Mouse (Mus musculus): Measurements from ENCODE around the gene Capza2. TPM values are rescaled to one million over a fixed set of nuclear protein-coding genes. Genes with fewer than 3 reads are reported as not detected.
A peak's percentile ranks its signal among the peaks of the same experiment; 100 is the strongest.

Gene Capza2
- polyA plus RNA-seq, 1 experiment: 51.5 TPM

DNA sequence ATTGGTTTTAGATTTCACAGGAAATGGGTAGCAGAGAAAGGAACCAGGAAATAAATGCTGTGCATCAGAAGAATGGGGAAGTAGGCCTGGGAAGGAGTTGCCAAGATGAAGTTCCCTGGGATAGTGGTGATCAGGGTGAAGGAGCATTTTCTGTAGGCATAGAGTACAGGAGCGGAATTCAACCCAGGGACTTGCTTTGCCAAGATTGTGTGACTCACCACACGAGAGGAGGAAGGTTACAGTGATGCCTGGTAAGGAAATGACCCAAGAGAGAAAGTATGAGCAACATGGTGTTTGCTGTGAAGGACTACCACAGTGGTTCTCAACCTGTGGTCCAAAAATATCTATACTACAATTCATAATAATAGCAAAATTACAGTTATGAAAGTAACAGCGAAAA, 31.8 kb downstream of the Capza2 start:
- Histone ChIP-seq H3K36me3 (ENCODE audit: control insufficient read depth, insufficient read depth) (peaks cover 61% of the 10 kb centered on the region), H3K4me3 (ENCODE audit: insufficient read depth, poor library complexity, severe bottlenecking) (no peak overlapping the region), H3K79me3 (ENCODE audit: low read depth) (peaks cover 2% of the 10 kb centered on the region), H3K79me2 (ENCODE audit: control insufficient read depth, insufficient read depth) (peaks cover 6% of the 10 kb centered on the region), H3K27me3 (ENCODE audit: control insufficient read depth, insufficient read depth, insufficient read length) (no peaks in the 10 kb centered on the region), H3ac (ENCODE audit: control insufficient read depth, insufficient read length, low read depth) (no peak overlapping the region)
- TF ChIP-seq MAX (IDR thresholded peaks at IDR 0.05) (no peak), USF1 (IDR thresholded peaks at IDR 0.05; ENCODE audit: low read depth) (no peak), CTCF (IDR thresholded peaks at IDR 0.05; ENCODE audit: control insufficient read depth, insufficient read depth, insufficient read length) (no peak), FOSL1 (IDR thresholded peaks at IDR 0.05; ENCODE audit: insufficient read depth, low read length, poor library complexity, severe bottlenecking) (peak; percentile 31), MYOG (IDR thresholded peaks at IDR 0.05; ENCODE audit: control insufficient read depth, extremely low read depth, insufficient read length) (no peak)

DNA sequence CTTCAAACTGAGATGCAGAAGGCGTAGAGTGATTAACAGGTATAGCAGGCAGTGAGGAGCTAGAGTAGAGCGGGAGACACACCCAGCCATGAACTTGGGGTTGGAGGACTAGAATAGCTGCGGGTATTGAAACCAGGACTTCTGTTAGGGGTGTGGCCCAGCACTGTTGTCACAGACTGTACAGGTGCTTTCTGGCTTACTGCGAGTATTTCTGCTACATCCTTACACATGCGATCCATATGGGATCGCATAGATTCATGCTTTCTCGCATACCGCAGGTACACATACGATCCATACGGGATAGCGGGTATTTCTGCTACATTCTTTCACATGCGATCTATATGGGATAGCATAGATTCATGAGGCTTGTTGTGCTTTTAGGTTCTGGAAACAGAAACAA, 32.3 kb downstream of the Capza2 start:
- Histone ChIP-seq H3K79me2 (ENCODE audit: control insufficient read depth, insufficient read depth) (peaks cover under 1% of the 10 kb centered on the region), H3ac (ENCODE audit: control insufficient read depth, insufficient read length, low read depth) (no peak overlapping the region), H3K36me3 (ENCODE audit: control insufficient read depth, insufficient read depth) (peaks cover 56% of the 10 kb centered on the region), H3K27me3 (ENCODE audit: control insufficient read depth, insufficient read depth, insufficient read length) (no peaks in the 10 kb centered on the region), H3K4me3 (ENCODE audit: insufficient read depth, poor library complexity, severe bottlenecking) (no peak overlapping the region), H3K79me3 (ENCODE audit: low read depth) (peaks cover under 1% of the 10 kb centered on the region)
- no peak for TF ChIP-seq MYOD1 (IDR thresholded peaks at IDR 0.05; ENCODE audit: control insufficient read depth, insufficient read length, low read depth)

DNA sequence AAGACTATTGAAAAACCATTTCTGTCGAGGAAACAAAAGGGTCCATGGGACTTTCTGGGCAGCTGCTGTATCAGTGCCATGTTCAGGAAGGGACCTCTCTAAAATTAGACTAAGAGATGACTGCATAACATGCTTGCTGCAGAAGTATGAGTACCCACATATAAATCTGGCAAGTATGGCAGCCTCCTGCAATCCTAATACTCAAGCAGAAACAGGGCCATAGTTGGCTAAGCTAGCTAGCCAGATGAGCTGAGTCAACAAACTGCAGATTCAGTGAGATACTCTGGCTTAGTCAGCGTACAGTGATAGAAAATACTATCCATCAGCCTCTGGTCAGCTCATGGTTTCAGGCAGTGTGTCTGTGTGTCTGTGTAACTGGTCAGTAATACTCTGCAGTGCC, 33.8 kb downstream of the Capza2 start:
- Histone ChIP-seq H3ac (ENCODE audit: control insufficient read depth, insufficient read length, low read depth) (no peak overlapping the region), H3K79me3 (ENCODE audit: low read depth) (no peaks in the 10 kb centered on the region), H3K4me3 (ENCODE audit: insufficient read depth, poor library complexity, severe bottlenecking) (no peak overlapping the region), H3K79me2 (ENCODE audit: control insufficient read depth, insufficient read depth) (no peaks in the 10 kb centered on the region), H3K27me3 (ENCODE audit: control insufficient read depth, insufficient read depth, insufficient read length) (no peaks in the 10 kb centered on the region), H3K36me3 (ENCODE audit: control insufficient read depth, insufficient read depth) (peaks cover 42% of the 10 kb centered on the region)
- no peak for TF ChIP-seq FOSL1 (IDR thresholded peaks at IDR 0.05; ENCODE audit: insufficient read depth, low read length, poor library complexity, severe bottlenecking)
- no peak for TF ChIP-seq MAX (IDR thresholded peaks at IDR 0.05)
- TF ChIP-seq CTCF (IDR thresholded peaks at IDR 0.05; ENCODE audit: control insufficient read depth, insufficient read depth, insufficient read length): no peak
- TF ChIP-seq MYOD1 (IDR thresholded peaks at IDR 0.05; ENCODE audit: control insufficient read depth, insufficient read length, low read depth): no peak
- no peak for TF ChIP-seq MYOG (IDR thresholded peaks at IDR 0.05; ENCODE audit: control insufficient read depth, extremely low read depth, insufficient read length)
- TF ChIP-seq USF1 (IDR thresholded peaks at IDR 0.05; ENCODE audit: low read depth): no peak
- TF ChIP-seq CEBPB (IDR thresholded peaks at IDR 0.05; ENCODE audit: low read depth): no peak

DNA sequence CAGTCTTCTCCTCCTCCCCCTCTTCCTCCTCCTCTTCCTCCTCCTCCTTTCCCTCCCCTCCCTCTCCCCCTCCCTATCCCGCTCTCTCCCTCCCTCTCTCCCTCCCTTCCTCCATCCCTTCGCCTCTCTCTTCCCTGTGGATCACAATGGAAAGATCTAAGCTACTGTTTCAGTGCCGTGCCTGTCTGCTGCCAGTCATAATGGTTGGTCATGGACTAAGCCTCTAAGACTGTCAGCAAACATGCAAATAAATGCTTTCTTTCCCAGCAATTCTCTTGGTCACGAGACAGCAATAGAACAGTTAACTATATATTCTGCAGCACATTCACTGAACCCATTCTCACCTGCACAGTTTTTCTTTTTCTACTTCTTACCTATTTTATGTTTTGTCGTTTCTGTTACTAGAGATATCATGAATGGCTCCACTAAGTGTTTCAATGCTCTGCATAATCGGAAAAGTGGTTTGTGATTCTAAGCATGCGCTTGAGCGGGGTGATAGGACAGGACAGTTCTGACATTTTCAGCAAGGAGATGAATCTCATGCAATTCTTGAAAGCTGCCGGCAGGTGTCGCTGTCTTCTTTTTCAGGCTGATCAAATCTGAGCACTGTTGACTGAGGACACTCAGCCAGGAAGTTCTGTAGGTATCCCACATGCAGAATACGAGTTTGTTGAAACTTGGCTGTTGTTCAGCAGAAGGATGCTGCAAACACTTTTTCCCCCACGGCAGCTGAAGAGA, 39.2 kb downstream of the Capza2 start:
- Histone ChIP-seq H3K79me3 (ENCODE audit: low read depth) (no peaks in the 10 kb centered on the region), H3K4me3 (ENCODE audit: insufficient read depth, poor library complexity, severe bottlenecking) (no peak overlapping the region), H3K79me2 (ENCODE audit: control insufficient read depth, insufficient read depth) (no peaks in the 10 kb centered on the region), H3K27me3 (ENCODE audit: control insufficient read depth, insufficient read depth, insufficient read length) (no peaks in the 10 kb centered on the region), H3K36me3 (ENCODE audit: control insufficient read depth, insufficient read depth) (peaks cover 4% of the 10 kb centered on the region), H3ac (ENCODE audit: control insufficient read depth, insufficient read length, low read depth) (no peak overlapping the region)
- no peak for TF ChIP-seq MYOD1 (IDR thresholded peaks at IDR 0.05; ENCODE audit: control insufficient read depth, insufficient read length, low read depth)
- TF ChIP-seq CTCF (IDR thresholded peaks at IDR 0.05; ENCODE audit: control insufficient read depth, insufficient read depth, insufficient read length): peak; percentile 17

DNA sequence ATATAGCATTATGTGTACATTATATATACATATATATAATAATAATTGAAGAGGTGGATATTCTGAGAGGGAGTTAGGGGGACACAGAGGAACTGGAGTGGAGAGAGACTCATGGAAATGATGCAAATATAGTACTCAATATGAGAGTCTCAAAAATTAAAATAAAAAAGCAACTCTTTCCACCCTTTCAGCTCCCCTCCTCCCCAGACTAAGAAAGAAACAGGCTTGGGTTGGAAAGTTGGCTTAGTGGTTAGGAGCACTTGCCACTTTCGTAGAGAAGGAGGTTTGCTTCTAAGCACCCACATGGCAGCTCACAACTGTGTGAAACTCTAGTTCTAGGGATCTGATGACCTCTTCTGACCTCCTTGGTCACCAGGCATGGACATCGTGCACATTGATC, 41.0 kb downstream of the Capza2 start:
- H3K79me2 ChIP-seq (ENCODE audit: control insufficient read depth, insufficient read depth): no peaks in the 10 kb centered on the region
- H3K27me3 ChIP-seq (ENCODE audit: control insufficient read depth, insufficient read depth, insufficient read length): no peaks in the 10 kb centered on the region
- H3ac ChIP-seq (ENCODE audit: control insufficient read depth, insufficient read length, low read depth): no peak overlapping the region
- H3K79me3 ChIP-seq (ENCODE audit: low read depth): no peaks in the 10 kb centered on the region
- no peaks in the 10 kb centered on the region for H3K36me3 ChIP-seq (ENCODE audit: control insufficient read depth, insufficient read depth)
- no peak overlapping the region for H3K4me3 ChIP-seq (ENCODE audit: insufficient read depth, poor library complexity, severe bottlenecking)
- TF ChIP-seq MYOD1 (IDR thresholded peaks at IDR 0.05; ENCODE audit: control insufficient read depth, insufficient read length, low read depth) (no peak), CEBPB (IDR thresholded peaks at IDR 0.05; ENCODE audit: low read depth) (no peak), CTCF (IDR thresholded peaks at IDR 0.05; ENCODE audit: control insufficient read depth, insufficient read depth, insufficient read length) (no peak), FOSL1 (IDR thresholded peaks at IDR 0.05; ENCODE audit: insufficient read depth, low read length, poor library complexity, severe bottlenecking) (no peak), MYOG (IDR thresholded peaks at IDR 0.05; ENCODE audit: control insufficient read depth, extremely low read depth, insufficient read length) (no peak), USF1 (IDR thresholded peaks at IDR 0.05; ENCODE audit: low read depth) (no peak), MAX (IDR thresholded peaks at IDR 0.05) (no peak)

DNA sequence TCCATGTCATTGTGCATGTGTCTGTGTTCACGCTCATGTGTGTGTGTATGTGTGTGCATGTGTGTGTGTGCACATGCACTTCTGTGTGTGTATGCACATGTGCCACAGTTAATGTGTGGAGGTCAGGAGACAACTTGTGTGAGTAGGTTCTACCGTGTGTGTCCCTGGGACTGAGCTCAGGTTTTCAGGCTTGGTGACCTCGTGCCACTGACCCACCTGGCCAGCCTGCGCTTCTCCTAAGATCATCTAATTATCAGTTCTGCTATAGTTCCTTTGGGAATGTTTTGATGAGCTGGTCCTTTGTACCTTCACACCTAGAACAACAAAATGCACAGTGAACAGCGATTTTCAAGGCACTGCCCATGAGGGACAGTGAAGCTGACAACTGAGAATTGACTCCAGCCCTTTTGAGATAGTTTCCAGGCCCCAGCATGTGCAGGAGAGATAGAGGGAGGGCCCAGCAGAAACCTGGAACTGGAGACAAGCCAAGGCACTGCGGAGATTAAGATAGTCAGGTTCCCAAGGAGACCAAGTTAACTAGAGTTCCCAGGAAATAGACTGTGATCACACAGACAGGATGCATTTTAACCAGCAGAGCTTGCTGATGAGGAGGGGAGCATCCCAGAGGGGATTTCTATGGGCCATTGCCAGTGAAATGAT, 44.4 kb downstream of the Capza2 start:
- H3K79me3 ChIP-seq (ENCODE audit: low read depth): no peaks in the 10 kb centered on the region
- TF ChIP-seq MYOG (IDR thresholded peaks at IDR 0.05; ENCODE audit: control insufficient read depth, extremely low read depth, insufficient read length) (no peak), MYOD1 (IDR thresholded peaks at IDR 0.05; ENCODE audit: control insufficient read depth, insufficient read length, low read depth) (no peak), MAX (IDR thresholded peaks at IDR 0.05) (no peak)

More for the DNA sequence above, 44.4 kb downstream of the Capza2 start:
- Histone ChIP-seq H3K27me3 (ENCODE audit: control insufficient read depth, insufficient read depth, insufficient read length) (no peaks in the 10 kb centered on the region), H3K79me2 (ENCODE audit: control insufficient read depth, insufficient read depth) (no peaks in the 10 kb centered on the region), H3K4me3 (ENCODE audit: insufficient read depth, poor library complexity, severe bottlenecking) (no peak overlapping the region), H3ac (ENCODE audit: control insufficient read depth, insufficient read length, low read depth) (no peak overlapping the region), H3K36me3 (ENCODE audit: control insufficient read depth, insufficient read depth) (no peaks in the 10 kb centered on the region)

Measured in C2C12 (cell line).